Mouse (Mus musculus) pancreas, adult 10 weeks (tissue): ENCODE results near the gene Gm8126. TPM values are rescaled to one million over a fixed set of nuclear protein-coding genes. Genes with fewer than 3 reads are reported as not detected.

Experiments used
- polyA plus RNA-seq: library from polyadenylated mRNA; stranded (reverse); fragments of 350-450 nt; fragmentation: Illumina TruSeq; extraction: RNeasy Lipid Tissue Mini Kit (QIAGEN cat#74804); gene quantifications from one replicate; pipeline ENCODE4 v1.2.3, GENCODE M21; 2015; ENCODE audit warnings: low read depth, low replicate concordance; ENCODE audit not compliant: insufficient read depth

Gm8126 gene
- not detected for polyA plus RNA-seq

GRCm38 (mm10) chr14:43258349-43258748, at the start of gene Gm8126:
Gm8126 (plus strand) TSS chr14:43258649.

DNA sequence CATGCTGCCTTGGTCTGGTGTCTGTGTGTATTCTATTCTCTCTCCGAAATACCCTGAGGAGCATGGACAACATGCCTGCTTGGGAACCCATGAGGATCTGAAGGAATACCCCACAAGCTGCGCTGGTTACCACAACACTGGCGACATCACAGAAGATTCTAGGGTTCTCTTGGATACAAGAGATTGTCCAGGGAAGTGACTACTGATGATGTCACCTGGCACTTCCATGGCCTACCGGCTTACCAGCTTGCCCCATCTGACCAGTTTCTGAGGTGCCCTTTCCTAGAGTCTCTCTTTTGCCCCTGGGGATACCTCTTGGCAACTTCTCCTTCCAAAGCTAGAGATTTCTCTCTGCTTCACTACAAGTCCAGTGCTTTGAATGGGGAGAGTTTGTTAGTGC, 23.2 kb upstream of the Gm8126 start, which contains the start of gene Gm8122:
Gene Gm8122 (minus strand): TSS at position 101 of the 400 bp plus-strand sequence.

GRCm38 (mm10) chr14:43274986-43275511, 16.6 kb downstream of the Gm8126 start, which contains the start of gene Gm9732:
Gm9732 (plus strand) TSS chr14:43275036.

GRCm38 (mm10) chr14:43293503-43293902, 35.1 kb downstream of the Gm8126 start, which contains the start of gene Gm8127:
Gm8127 (minus strand) TSS chr14:43293832.

Other genes starting within 250 kb of the Gm8126 start
- gene Gm10376, start 243.0 kb upstream of the Gm8126 start, polyA plus RNA-seq = not detected
- not detected for gene Gm8094, start 182.0 kb upstream of the Gm8126 start, polyA plus RNA-seq
- gene Gm8104, start 158.0 kb upstream of the Gm8126 start, polyA plus RNA-seq = not detected
- not detected for gene Gm7233, start 78.8 kb upstream of the Gm8126 start, polyA plus RNA-seq
- gene Gm8122, start 23.3 kb upstream of the Gm8126 start, polyA plus RNA-seq = not detected
- not detected for gene Gm9732, start 16.4 kb downstream of the Gm8126 start, polyA plus RNA-seq
- gene Gm8127, start 35.2 kb downstream of the Gm8126 start, polyA plus RNA-seq = not detected
- not detected for gene 1700001F09Rik, start 89.2 kb downstream of the Gm8126 start, polyA plus RNA-seq
- not detected for gene Gm8138, start 157.7 kb downstream of the Gm8126 start, polyA plus RNA-seq